Mouse (Mus musculus) cerebellum, adult 11 months (tissue): Measurements from ENCODE around the gene Scamp3.

Source experiments
- DNase-seq: peaks from one replicate; pipeline ENCODE4 v3.0.0; 2022

The Scamp3 gene

DNA sequence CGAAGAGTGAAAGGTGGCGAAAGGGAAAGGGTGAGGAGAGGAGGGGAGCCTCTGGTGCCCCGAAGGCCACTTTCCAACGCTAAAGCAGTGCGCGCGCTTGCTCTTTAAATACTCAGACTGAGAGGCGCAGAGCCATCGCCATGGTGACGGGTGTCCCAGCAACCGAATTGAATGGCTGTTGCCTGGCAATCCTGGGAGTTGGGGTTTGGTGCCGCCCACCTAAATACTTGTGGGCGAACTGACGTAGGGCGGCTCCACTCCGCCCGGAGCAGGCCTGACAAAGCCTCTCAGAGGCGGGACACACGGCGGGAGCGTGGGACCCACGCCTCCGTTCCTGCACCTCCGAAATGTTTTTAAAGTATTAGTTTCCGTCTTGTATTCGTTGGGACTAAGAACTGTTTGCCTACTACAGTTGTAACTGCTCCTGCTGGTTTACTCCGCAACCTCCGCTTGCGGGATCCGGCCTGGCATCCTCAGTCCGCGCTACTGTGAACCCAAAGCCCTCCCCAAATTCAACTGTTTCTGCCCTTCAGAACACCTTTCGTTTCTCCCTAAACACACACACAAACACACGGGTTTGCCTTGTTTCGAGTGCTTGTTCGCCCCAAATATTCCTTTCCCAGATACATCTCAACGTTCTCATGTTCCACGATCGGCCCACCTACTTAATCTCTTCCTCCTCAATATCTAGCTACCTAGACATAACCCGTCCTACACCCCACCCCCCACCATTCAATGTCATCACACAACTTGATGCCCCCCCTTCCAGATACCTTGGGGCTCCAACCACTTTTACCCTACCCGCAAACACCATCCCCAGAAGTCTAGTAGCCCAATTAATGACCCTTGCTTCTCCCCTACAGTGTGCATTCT is 50.3 kb downstream of the Scamp3 start:
- DNase-seq, result no peak

DNA sequence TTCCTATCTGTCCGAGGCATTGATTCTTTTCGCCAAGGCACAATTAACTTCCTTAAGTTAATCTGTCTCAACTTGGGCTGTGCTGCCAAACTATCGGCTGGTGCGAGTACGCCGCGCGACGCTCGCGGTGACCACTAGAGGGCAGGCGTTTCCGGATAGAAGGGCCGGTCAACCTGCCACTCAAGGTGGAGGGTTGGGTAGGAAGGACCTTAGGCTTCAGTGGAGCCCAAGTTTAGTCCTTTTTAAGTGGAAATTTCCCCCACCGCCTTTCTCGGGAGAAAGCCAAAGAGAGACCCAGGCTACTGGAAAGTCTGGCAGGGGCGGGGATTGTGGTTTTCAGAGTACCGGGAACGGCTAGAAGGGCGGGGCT is 50.9 kb downstream of the Scamp3 start:
- DNase-seq, result peak; percentile 81

GRCm38 (mm10) chr3:89228836-89229235 is 51.6 kb downstream of the Scamp3 start, which contains the start of gene Muc1:
Gene Muc1, plus strand, starts transcription at chr3:89229057.
- no peak for DNase-seq

DNA sequence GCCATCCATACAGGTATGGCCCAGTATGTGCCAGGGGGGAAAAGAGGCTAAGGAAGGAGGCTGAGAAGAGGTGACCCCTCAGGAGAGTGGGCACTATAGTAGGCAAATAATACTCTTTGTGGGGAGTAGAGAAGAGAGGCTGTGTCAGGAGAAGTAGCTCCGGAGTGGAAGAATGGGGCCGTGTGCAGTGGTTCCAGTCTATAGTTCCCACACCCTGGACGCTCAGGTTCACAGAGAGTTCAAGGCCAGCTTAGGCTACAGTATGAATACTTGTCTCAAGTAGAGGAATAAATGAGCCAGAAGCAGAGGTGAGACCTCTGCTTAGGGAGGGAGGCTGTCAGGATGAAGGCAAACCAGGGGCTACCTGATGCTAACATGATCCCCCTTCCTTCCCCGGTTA is 52.0 kb downstream of the Scamp3 start:
- no peak for DNase-seq

- DNase-seq, result no peak
These were observed 53.3 kb downstream of the Scamp3 start for GRCm38 (mm10) chr3:89230561-89230960.

- DNase-seq, result no peak
These were observed 54.1 kb downstream of the Scamp3 start for GRCm38 (mm10) chr3:89231345-89231744.

GRCm38 (mm10) chr3:89231772-89232275 is 54.6 kb downstream of the Scamp3 start:
- no peak for DNase-seq
